Mouse (Mus musculus): ENCODE measurements around the gene Idh1.

- no peak for TF ChIP-seq MAFK (IDR thresholded peaks at IDR 0.05; ENCODE audit: borderline replicate concordance, low read depth, low read length)
- no peak for TF ChIP-seq POLR2A (IDR thresholded peaks at IDR 0.05; ENCODE audit: control insufficient read depth in 1 of 2, insufficient read depth in 1 of 2, low read depth in 1 of 2, low read length in 2 of 2, poor library complexity in 1 of 2)
Observed at GRCm38 (mm10) chr1:65230566-65230965, 44.3 kb upstream of the Idh1 start.
